Mouse (Mus musculus) hindbrain, embryonic 16.5 days (tissue): ENCODE results near the gene N4bp1. TPM values are rescaled to one million over a fixed set of nuclear protein-coding genes. Genes with fewer than 3 reads are reported as not detected.

Experiments
- ATAC-seq: fragments of 200-750 bp; cut with Nextera tagmentation; 2 replicates; pipeline ENCODE4 v1.8.0; 2017; ENCODE audit warnings: moderate TSS enrichment, moderate library complexity
- H3K27ac ChIP-seq: fragments of 300-500 bp; sonication (generic); 2 replicates; pipeline ENCODE4 v1.5.1; 2014; ENCODE audit warnings: low read depth, mild to moderate bottlenecking, control low read depth, low read length, moderate library complexity
- H3K27me3 ChIP-seq: fragments of 300-500 bp; sonication (generic); replicated peaks from 2 replicates; pipeline ENCODE4 v1.6.1; 2014; ENCODE audit warnings: low read length; ENCODE audit not compliant: control insufficient read depth, insufficient read depth
- H3K36me3 ChIP-seq: fragments of 300-500 bp; sonication (generic); 2 replicates; pipeline ENCODE4 v1.6.1; 2014; ENCODE audit warnings: mild to moderate bottlenecking, low read length, moderate library complexity, mixed read lengths; ENCODE audit not compliant: control insufficient read depth, insufficient read depth
- H3K4me1 ChIP-seq: fragments of 300-500 bp; sonication (generic); 2 replicates; pipeline ENCODE4 v1.6.1; 2014; ENCODE audit warnings: low read depth, low read length; ENCODE audit not compliant: control insufficient read depth, insufficient read depth
- H3K4me2 ChIP-seq: fragments of 300-500 bp; sonication (generic); 2 replicates; pipeline ENCODE4 v1.6.1; 2014; ENCODE audit warnings: mild to moderate bottlenecking, low read length, control low read depth, moderate library complexity
- H3K4me3 ChIP-seq: fragments of 300-500 bp; sonication (generic); 2 replicates; pipeline ENCODE4 v1.5.1; 2014; ENCODE audit warnings: mild to moderate bottlenecking, low read length, control low read depth, moderate library complexity
- H3K9ac ChIP-seq: fragments of 300-500 bp; sonication (generic); 2 replicates; pipeline ENCODE4 v1.6.1; 2014; ENCODE audit warnings: low read depth, mild to moderate bottlenecking, control low read depth, low read length, moderate library complexity
- H3K9me3 ChIP-seq: fragments of 300-500 bp; sonication (generic); 2 replicates; pipeline ENCODE4 v1.6.1; 2014; ENCODE audit warnings: mild to moderate bottlenecking, low read length, moderate library complexity; ENCODE audit not compliant: control insufficient read depth
- whole genome bisulfite sequencing: fragments of 180-500 bp; shearing (Covaris S2); extraction: QIAGEN DNeasy Blood & Tissue Kit; methylation state at CpG from one replicate; pipeline ENCODE4 v1.1.7; 2014; 5-methylcytosine and 5-hydroxymethylcytosine counted together
- polyA plus RNA-seq: library from polyadenylated mRNA; unstranded; fragments of >200 nt; fragmentation: Nextera tagmentation; extraction: Ambion mirVana; gene quantifications from 2 replicates; pipeline ENCODE4 v1.2.1, GENCODE M21; 2015

The N4bp1 gene
- polyA plus RNA-seq, 1 experiment from 2014 or later, result 7.7 TPM

- peaks cover 14% of the 10 kb centered on the region for H3K4me1 ChIP-seq
- no peaks in the 10 kb centered on the region for H3K27me3 ChIP-seq
- no peak overlapping the region for H3K4me2 ChIP-seq
- no peak for ATAC-seq
- WGBS, result 76% methylated on average over 2 of the region's 2 CpGs
- no peak overlapping the region for H3K4me3 ChIP-seq
- no peak overlapping the region for H3K27ac ChIP-seq
- no peaks in the 10 kb centered on the region for H3K9me3 ChIP-seq
- no peak overlapping the region for H3K9ac ChIP-seq
- H3K36me3 ChIP-seq, result no peaks in the 10 kb centered on the region
Observed at GRCm38 (mm10) chr8:86870771-86871170, 14.3 kb downstream of the N4bp1 start.

- Histone ChIP-seq H3K9me3 (no peaks in the 10 kb centered on the region), H3K27me3 (no peaks in the 10 kb centered on the region), H3K4me3 (no peak overlapping the region), H3K4me1 (peaks cover 7% of the 10 kb centered on the region; the same call in 1 of the 2 replicates), H3K36me3 (no peaks in the 10 kb centered on the region), H3K9ac (no peak overlapping the region), H3K4me2 (no peak overlapping the region), H3K27ac (no peak overlapping the region)
- ATAC-seq, result no peak
- 82% methylated on average over 3 of the region's 3 CpGs for WGBS
Observed at GRCm38 (mm10) chr8:86868041-86868440, 17.0 kb downstream of the N4bp1 start.

- 91% methylated on average over 4 of the region's 4 CpGs for WGBS
- no peaks in the 10 kb centered on the region for H3K27me3 ChIP-seq
- no peak overlapping the region for H3K4me3 ChIP-seq
- H3K4me1 ChIP-seq, result no peaks in the 10 kb centered on the region
- no peak overlapping the region for H3K4me2 ChIP-seq
- H3K27ac ChIP-seq, result no peak overlapping the region
- no peaks in the 10 kb centered on the region for H3K9me3 ChIP-seq
- H3K36me3 ChIP-seq, result peaks cover 3% of the 10 kb centered on the region; the same call in 1 of the 2 replicates
- no peak overlapping the region for H3K9ac ChIP-seq
- ATAC-seq, result no peak
Observed at GRCm38 (mm10) chr8:86864764-86865163, 20.3 kb downstream of the N4bp1 start.

- WGBS, result 92% methylated on average over 4 of the region's 4 CpGs
- Histone ChIP-seq H3K4me3 (no peak overlapping the region), H3K9me3 (no peaks in the 10 kb centered on the region), H3K27ac (no peak overlapping the region), H3K4me2 (no peak overlapping the region), H3K27me3 (no peaks in the 10 kb centered on the region), H3K4me1 (no peaks in the 10 kb centered on the region), H3K9ac (no peak overlapping the region), H3K36me3 (peaks cover 3% of the 10 kb centered on the region; the same call in 1 of the 2 replicates)
- ATAC-seq, result no peak
Observed at GRCm38 (mm10) chr8:86862837-86863236, 22.2 kb downstream of the N4bp1 start.

- 91% methylated on average over 3 of the region's 3 CpGs for WGBS
- no peak overlapping the region for H3K9ac ChIP-seq
- H3K27ac ChIP-seq, result no peak overlapping the region
- no peaks in the 10 kb centered on the region for H3K9me3 ChIP-seq
- H3K4me1 ChIP-seq, result no peaks in the 10 kb centered on the region
- peaks cover 3% of the 10 kb centered on the region; the same call in 1 of the 2 replicates for H3K36me3 ChIP-seq
- no peaks in the 10 kb centered on the region for H3K27me3 ChIP-seq
- no peak for ATAC-seq
- no peak overlapping the region for H3K4me2 ChIP-seq
- H3K4me3 ChIP-seq, result no peak overlapping the region
Observed at GRCm38 (mm10) chr8:86862155-86862816, 22.8 kb downstream of the N4bp1 start.

- Histone ChIP-seq H3K36me3 (peaks cover 3% of the 10 kb centered on the region; the same call in 1 of the 2 replicates), H3K4me2 (no peak overlapping the region), H3K9me3 (no peaks in the 10 kb centered on the region), H3K4me1 (no peaks in the 10 kb centered on the region), H3K27ac (no peak overlapping the region; the same call in 1 of the 2 replicates), H3K4me3 (no peak overlapping the region), H3K9ac (no peak overlapping the region), H3K27me3 (no peaks in the 10 kb centered on the region)
- no peak for ATAC-seq
- WGBS, result 77% methylated on average over 7 of the region's 7 CpGs
Observed at GRCm38 (mm10) chr8:86861516-86861915, 23.5 kb downstream of the N4bp1 start.

- ATAC-seq, result no peak
- Histone ChIP-seq H3K4me3 (no peak overlapping the region), H3K9me3 (no peaks in the 10 kb centered on the region), H3K27me3 (no peaks in the 10 kb centered on the region), H3K4me2 (no peak overlapping the region), H3K27ac (no peak overlapping the region), H3K9ac (no peak overlapping the region), H3K36me3 (no peaks in the 10 kb centered on the region; the same call in 1 of the 2 replicates), H3K4me1 (no peaks in the 10 kb centered on the region)
- 89% methylated on average over 7 of the region's 7 CpGs for WGBS
Observed at GRCm38 (mm10) chr8:86856248-86856647, 28.8 kb downstream of the N4bp1 start.

GRCm38 (mm10) chr8:86854686-86855085, 30.4 kb downstream of the N4bp1 start:
- H3K27ac ChIP-seq, result no peak overlapping the region
- no peaks in the 10 kb centered on the region for H3K4me1 ChIP-seq
- no peaks in the 10 kb centered on the region for H3K36me3 ChIP-seq
- no peak overlapping the region for H3K9ac ChIP-seq
- whole genome bisulfite sequencing, result 43% methylated on average over 11 of the region's 11 CpGs
- H3K9me3 ChIP-seq, result no peaks in the 10 kb centered on the region
- no peak for ATAC-seq
- H3K4me2 ChIP-seq, result no peak overlapping the region
- H3K27me3 ChIP-seq, result no peaks in the 10 kb centered on the region
- no peak overlapping the region for H3K4me3 ChIP-seq

- H3K27ac ChIP-seq, result no peak overlapping the region
- H3K4me3 ChIP-seq, result no peak overlapping the region
- ATAC-seq, result no peak
- no peak overlapping the region for H3K9ac ChIP-seq
- no peaks in the 10 kb centered on the region for H3K27me3 ChIP-seq
- no peaks in the 10 kb centered on the region for H3K9me3 ChIP-seq
- H3K4me2 ChIP-seq, result no peak overlapping the region
- H3K4me1 ChIP-seq, result no peaks in the 10 kb centered on the region
- H3K36me3 ChIP-seq, result no peaks in the 10 kb centered on the region
- 64% methylated on average over 2 of the region's 2 CpGs for WGBS
Observed at GRCm38 (mm10) chr8:86853989-86854373, 31.1 kb downstream of the N4bp1 start.
